Mouse (Mus musculus): ENCODE measurements at regions not wholly inside any gene's neighbourhood (a gene's known extent, or its start where the extent isn't known, plus 50 kb on each side); places are given as distances from the start of the nearest gene placed in this dataset.

DNA sequence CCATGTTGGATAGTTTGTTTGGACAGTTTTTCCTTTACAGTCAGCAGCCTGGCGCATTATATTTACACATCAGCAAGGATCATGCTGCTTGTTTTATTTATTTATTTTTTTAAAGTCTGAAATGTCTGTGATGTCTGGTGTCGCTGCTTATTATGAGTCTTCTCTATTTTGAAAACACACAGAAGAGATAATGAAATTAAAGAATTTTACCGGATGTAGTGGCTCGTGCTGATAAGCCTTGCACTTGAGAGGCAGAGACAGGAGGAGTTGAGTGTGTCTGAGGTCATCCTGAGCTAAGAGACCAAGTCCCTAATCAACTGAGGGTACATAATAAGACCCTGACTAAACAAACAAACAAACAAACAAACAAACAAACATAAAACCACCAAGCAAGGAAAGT, 402.6 kb upstream of the Slc30a5 start:
- WGBS: 87% methylated on average over 4 of the region's 4 CpGs
- Histone ChIP-seq H3K9ac (replicated peaks; ENCODE audit: low read length) (no peak overlapping the region), H3K27me3 (ENCODE audit: insufficient read depth, low read length) (no peaks in the 10 kb centered on the region), H3K27ac (no peak overlapping the region), H3K36me3 (ENCODE audit: insufficient read depth, low read length) (no peaks in the 10 kb centered on the region), H3K4me2 (ENCODE audit: low read depth, low read length) (no peak overlapping the region), H3K4me1 (ENCODE audit: insufficient read depth, low read length) (peaks cover 12% of the 10 kb centered on the region), H3K9me3 (ENCODE audit: low read length) (no peaks in the 10 kb centered on the region), H3K4me3 (ENCODE audit: low read length) (no peak overlapping the region)
- DNase-seq (ENCODE audit: low spot score): no peak
- no peak for TF ChIP-seq CTCF (IDR thresholded peaks at IDR 0.05; ENCODE audit: low read depth)
- no peak for ATAC-seq

DNA sequence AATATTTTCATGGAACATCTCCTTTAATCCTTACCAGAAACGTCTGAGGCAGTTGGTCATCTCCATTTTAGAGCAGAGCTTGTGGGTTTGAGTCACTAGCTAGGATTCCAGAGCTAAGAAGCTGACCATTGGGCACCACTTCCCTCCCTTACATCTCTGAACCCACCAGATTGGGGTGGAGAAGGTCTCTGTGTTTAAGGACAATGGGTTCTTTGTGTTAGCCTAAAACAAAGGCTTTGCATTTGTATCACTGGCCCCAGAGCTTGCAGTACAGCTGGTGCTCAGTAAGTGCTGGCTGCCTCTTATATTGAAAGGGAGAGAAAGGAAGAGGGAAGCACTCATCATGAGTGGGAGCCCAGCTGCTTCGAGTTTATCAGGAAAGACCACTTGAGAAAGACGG, 401.9 kb upstream of the Slc30a5 start:
- TF ChIP-seq CTCF (IDR thresholded peaks at IDR 0.05; ENCODE audit: low read depth): no peak
- H3K9me3 ChIP-seq (ENCODE audit: low read length): no peaks in the 10 kb centered on the region
- H3K36me3 ChIP-seq (ENCODE audit: insufficient read depth, low read length): no peaks in the 10 kb centered on the region
- no peak for DNase-seq (ENCODE audit: low spot score)
- H3K9ac ChIP-seq (replicated peaks; ENCODE audit: low read length): no peak overlapping the region
- no peak for ATAC-seq
- no peaks in the 10 kb centered on the region for H3K27me3 ChIP-seq (ENCODE audit: insufficient read depth, low read length)
- 31% methylated on average over 3 of the region's 3 CpGs for WGBS
- H3K4me3 ChIP-seq (ENCODE audit: low read length): no peak overlapping the region
- H3K4me2 ChIP-seq (ENCODE audit: low read depth, low read length): no peak overlapping the region
- H3K4me1 ChIP-seq (ENCODE audit: insufficient read depth, low read length): peaks cover 12% of the 10 kb centered on the region
- H3K27ac ChIP-seq: no peak overlapping the region

DNA sequence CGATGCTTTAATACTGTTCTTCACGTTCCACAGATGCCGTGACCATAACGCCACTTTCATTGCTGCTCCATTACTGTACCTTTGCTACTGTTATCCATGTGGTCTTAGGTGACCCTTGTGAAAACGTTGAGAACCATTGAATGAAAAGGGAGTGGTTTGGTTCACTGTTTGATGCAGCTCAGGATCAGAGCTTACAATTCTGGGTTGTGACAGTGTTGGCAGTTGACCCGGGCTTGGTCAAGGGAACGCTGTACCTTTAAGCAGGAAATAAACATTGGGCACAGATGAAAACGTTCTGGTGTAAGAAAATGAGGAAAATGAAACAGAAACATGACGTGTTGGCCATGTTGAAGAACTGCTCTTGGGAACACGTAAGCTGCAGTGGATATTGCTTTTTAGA, 401.3 kb upstream of the Slc30a5 start:
- H3K4me3 ChIP-seq (ENCODE audit: low read length): no peak overlapping the region

DNA sequence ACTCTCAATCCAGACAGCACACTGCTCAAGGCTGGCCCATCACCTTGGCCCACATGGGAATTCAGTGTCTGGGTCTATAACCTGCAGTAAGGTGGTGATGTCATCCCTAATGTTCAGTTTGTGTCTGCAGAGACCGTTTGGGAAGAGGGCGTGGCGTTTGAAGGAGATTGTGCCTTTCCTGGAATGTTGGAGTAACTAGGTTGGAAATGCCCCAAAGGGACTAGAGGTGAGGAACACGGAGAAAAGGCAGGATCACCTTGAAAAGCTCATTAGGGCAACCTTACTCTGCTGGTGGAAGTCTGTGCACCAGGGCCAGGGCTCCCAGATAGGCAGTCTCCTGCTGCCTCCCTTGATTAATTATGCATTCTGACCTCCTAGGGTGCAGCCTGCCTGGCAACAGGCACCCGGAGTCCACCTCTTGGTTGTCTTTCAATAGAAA, 400.6 kb upstream of the Slc30a5 start:
- Histone ChIP-seq H3K9me3 (ENCODE audit: low read length) (no peaks in the 10 kb centered on the region), H3K9ac (replicated peaks; ENCODE audit: low read length) (peak overlapping the region; percentile 44), H3K4me1 (ENCODE audit: insufficient read depth, low read length) (peaks cover 12% of the 10 kb centered on the region), H3K27me3 (ENCODE audit: insufficient read depth, low read length) (no peaks in the 10 kb centered on the region), H3K4me2 (ENCODE audit: low read depth, low read length) (peak overlapping the region; percentile 40), H3K4me3 (ENCODE audit: low read length) (no peak overlapping the region), H3K27ac (peak overlapping the region; percentile 82), H3K36me3 (ENCODE audit: insufficient read depth, low read length) (no peaks in the 10 kb centered on the region)
- peak; percentile 73 for DNase-seq (ENCODE audit: low spot score)
- no peak for TF ChIP-seq CTCF (IDR thresholded peaks at IDR 0.05; ENCODE audit: low read depth)
- 13% methylated on average over 5 of the region's 5 CpGs for WGBS
- peak; percentile 91 for ATAC-seq

More for the DNA sequence above, 401.3 kb upstream of the Slc30a5 start:
- H3K27ac ChIP-seq: peak overlapping the region; percentile 82; the same call in 1 of the 2 replicates
- H3K27me3 ChIP-seq (ENCODE audit: insufficient read depth, low read length): no peaks in the 10 kb centered on the region
- TF ChIP-seq CTCF (IDR thresholded peaks at IDR 0.05; ENCODE audit: low read depth): no peak
- ATAC-seq: no peak
- DNase-seq (ENCODE audit: low spot score): no peak
- peaks cover 12% of the 10 kb centered on the region for H3K4me1 ChIP-seq (ENCODE audit: insufficient read depth, low read length)
- H3K9me3 ChIP-seq (ENCODE audit: low read length): no peaks in the 10 kb centered on the region
- 56% methylated on average over 10 of the region's 10 CpGs for WGBS
- H3K4me2 ChIP-seq (ENCODE audit: low read depth, low read length): peak overlapping the region; percentile 40
- peak overlapping the region; percentile 44 for H3K9ac ChIP-seq (replicated peaks; ENCODE audit: low read length)
- no peaks in the 10 kb centered on the region for H3K36me3 ChIP-seq (ENCODE audit: insufficient read depth, low read length)

DNA sequence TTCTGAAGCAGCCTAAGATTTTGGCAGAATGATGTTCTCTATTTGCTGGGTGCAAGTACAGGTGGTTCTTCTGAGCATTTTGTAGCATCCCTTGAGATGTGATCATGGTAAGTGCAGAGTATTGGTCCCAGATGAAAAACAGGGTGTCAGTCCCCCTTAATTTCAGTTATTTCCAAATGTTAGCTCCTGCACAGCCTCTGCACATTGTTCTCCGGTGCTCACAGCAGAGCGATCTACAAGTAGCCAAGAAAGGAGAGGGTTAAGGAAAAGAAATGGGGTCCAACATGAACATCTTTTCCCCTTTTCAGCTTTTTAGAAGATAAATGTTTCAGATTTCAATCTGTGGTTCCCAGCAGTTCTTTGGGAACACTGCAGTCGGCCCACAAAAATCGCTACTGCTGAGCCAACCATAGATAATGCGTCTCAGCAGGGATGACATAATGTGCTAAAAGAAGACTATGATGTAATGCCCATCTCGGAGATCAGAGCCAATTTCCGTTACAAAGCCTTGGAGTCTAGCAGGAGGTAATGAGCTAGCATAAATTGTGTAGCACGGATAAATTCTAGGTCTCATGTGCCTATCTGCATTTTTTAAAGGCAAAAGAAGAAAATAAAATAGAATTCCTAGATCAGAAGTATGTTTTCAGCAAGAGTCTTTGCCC, 400.1 kb upstream of the Slc30a5 start:
- H3K9me3 ChIP-seq (ENCODE audit: low read length): no peaks in the 10 kb centered on the region
- no peak overlapping the region for H3K4me3 ChIP-seq (ENCODE audit: low read length)
- peaks cover 12% of the 10 kb centered on the region for H3K4me1 ChIP-seq (ENCODE audit: insufficient read depth, low read length)
- H3K27ac ChIP-seq: peak overlapping the region; percentile 82
- DNase-seq (ENCODE audit: low spot score): peak; percentile 93
- H3K9ac ChIP-seq (replicated peaks; ENCODE audit: low read length): no peak overlapping the region
- no peak for TF ChIP-seq CTCF (IDR thresholded peaks at IDR 0.05; ENCODE audit: low read depth)
- peak overlapping the region; percentile 40; the same call in 1 of the 2 replicates for H3K4me2 ChIP-seq (ENCODE audit: low read depth, low read length)
- WGBS: 8% methylated on average over 8 of the region's 8 CpGs
- peak; percentile 96 for ATAC-seq
- no peaks in the 10 kb centered on the region for H3K27me3 ChIP-seq (ENCODE audit: insufficient read depth, low read length)
- H3K36me3 ChIP-seq (ENCODE audit: insufficient read depth, low read length): no peaks in the 10 kb centered on the region

DNA sequence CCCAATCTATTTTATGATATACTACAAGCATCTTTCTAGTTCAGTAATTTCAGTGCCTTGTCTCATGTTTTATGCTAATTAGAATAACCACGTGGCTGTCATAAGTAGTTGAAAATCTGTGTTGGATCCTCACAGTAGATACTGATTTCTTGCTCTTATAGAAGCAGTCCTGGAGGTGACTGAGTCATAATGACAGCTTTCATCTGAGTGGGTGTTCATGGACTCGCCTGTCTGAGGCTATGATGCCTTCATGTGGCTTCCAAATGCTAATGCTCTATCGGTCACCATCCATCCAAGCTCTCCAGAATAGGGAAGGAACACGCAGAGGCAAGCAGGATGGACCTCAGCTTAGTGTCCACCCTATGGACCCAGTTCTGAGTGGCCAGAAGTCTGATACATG, 396.6 kb upstream of the Slc30a5 start:
- H3K36me3 ChIP-seq (ENCODE audit: insufficient read depth, low read length): no peaks in the 10 kb centered on the region

DNA sequence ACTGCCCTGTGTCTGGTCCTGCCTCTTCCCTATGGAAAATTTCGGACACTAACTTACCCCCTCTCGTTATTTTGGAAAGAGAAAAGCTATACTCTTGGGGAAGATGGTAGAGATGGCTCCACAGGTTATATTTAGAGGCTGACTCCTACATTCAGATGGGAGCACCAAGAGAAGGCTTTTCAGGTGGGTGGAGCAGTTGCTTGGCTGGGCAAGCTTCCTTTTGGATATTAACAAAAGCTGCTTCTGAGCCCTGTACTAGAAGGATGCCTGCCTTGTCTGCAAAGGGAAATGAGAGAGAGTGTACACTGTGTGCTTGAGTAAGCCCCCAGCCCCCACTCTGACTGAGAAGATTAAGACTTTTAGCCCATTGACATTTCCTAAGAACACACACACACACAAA, 392.1 kb upstream of the Slc30a5 start:
- Histone ChIP-seq H3K36me3 (ENCODE audit: insufficient read depth, low read length) (no peaks in the 10 kb centered on the region), H3K4me3 (ENCODE audit: low read length) (no peak overlapping the region), H3K4me2 (ENCODE audit: low read depth, low read length) (no peak overlapping the region), H3K9ac (replicated peaks; ENCODE audit: low read length) (no peak overlapping the region), H3K9me3 (ENCODE audit: low read length) (no peaks in the 10 kb centered on the region), H3K27me3 (ENCODE audit: insufficient read depth, low read length) (no peaks in the 10 kb centered on the region), H3K4me1 (ENCODE audit: insufficient read depth, low read length) (no peaks in the 10 kb centered on the region), H3K27ac (no peak overlapping the region)
- 90% methylated on average over 2 of the region's 2 CpGs for WGBS
- ATAC-seq (no peak), DNase-seq (ENCODE audit: low spot score) (no peak)
- no peak for TF ChIP-seq CTCF (IDR thresholded peaks at IDR 0.05; ENCODE audit: low read depth)

More for the DNA sequence above, 396.6 kb upstream of the Slc30a5 start:
- H3K4me1 ChIP-seq (ENCODE audit: insufficient read depth, low read length): peaks cover 12% of the 10 kb centered on the region
- no peak overlapping the region for H3K4me2 ChIP-seq (ENCODE audit: low read depth, low read length)
- no peak overlapping the region for H3K9ac ChIP-seq (replicated peaks; ENCODE audit: low read length)
- ATAC-seq (no peak), DNase-seq (ENCODE audit: low spot score) (no peak)
- H3K27ac ChIP-seq: no peak overlapping the region
- H3K4me3 ChIP-seq (ENCODE audit: low read length): no peak overlapping the region
- no peaks in the 10 kb centered on the region for H3K27me3 ChIP-seq (ENCODE audit: insufficient read depth, low read length)
- no peak for TF ChIP-seq CTCF (IDR thresholded peaks at IDR 0.05; ENCODE audit: low read depth)
- no peaks in the 10 kb centered on the region for H3K9me3 ChIP-seq (ENCODE audit: low read length)
- 85% methylated on average over 4 of the region's 4 CpGs for WGBS

All from hindbrain, postnatal 0 days (tissue).